Mouse (Mus musculus) adrenal gland, adult 8-10 months (tissue): ENCODE results near the gene Nav2. TPM values are rescaled to one million over a fixed set of nuclear protein-coding genes. Genes with fewer than 3 reads are reported as not detected.

Experiments
- DNase-seq: peaks from one replicate; pipeline ENCODE4 v3.0.0; 2022
- total RNA-seq, 4 experiments: library from RNA; stranded (reverse); gene quantifications; 2 replicates each; pipeline ENCODE4 v1.2.4; 2022

Nav2 gene
- total RNA-seq, 4 experiments from 2014 or later, result 5.1 to 13.7 (median 9.1) TPM

DNA sequence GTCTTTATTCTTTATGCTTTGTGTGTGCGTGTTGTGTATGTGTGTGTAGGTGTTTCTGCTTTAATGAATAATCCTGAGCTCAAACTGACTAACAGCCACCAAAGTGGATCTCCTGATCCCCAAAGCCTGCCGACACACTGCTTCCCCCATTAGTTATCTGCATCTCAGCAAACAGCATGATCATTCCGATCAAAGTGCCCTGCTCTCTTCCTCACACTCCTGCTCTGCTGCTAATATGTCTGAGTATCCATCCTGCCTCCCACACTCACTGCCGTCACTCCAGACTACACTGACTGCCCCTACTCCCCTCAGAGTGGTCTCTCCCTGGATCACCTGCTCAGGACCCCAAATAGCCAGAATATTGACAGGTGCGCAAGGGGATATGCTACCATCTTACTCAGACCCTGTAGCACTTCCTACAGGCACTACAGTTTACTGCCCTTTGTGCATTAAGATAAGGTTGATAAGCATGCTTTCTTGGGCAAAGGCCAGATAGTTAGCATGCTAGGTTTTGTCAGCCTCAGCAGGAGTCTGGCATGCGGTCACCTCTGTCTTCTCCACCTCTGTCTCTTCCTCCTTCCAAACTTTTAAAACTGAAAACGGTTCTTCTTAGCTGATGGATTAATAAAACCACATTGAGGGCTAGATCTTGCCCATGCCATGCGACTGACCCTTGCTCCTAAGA, 382.8 kb downstream of the Nav2 start:
- DNase-seq, result no peak

DNA sequence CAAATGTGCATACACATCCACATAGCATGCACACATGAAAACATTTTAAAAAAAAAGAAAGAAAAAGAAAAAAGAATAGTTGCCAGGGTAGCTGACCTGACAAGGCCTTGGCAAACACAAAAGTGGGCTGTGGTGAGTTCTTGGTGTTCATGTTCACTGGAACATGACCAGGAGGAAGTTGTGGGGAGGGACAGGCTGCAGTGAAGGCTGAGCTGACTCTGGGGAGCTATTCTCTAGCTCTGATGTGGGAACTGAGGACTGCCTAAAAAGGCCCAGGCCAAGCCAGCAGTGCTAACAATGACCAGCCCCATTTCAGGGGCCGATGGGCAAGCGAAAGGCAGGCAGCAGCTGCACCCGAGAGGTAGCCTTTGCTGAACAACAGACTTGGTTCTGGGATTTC, 388.6 kb downstream of the Nav2 start:
- DNase-seq, result no peak

DNA sequence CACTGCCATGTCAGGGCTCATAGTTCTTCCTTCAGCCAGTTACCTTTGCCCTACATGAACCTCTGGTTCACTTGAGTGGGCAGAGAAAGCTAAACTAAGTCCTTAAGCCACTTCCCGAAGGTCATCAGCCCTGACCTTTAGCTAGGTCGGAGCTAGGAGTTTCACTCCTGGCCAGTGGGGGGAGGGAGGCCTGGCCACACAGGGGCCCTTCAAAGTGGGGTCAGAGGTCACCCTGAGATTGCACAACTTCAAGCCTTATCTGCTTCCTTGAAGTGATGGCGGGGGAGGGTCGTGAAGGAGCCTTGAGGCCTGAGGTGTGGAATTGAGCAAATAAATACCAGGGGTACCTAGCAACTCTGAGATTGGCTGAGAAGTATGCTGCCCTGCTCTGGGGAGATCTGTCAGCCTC, 389.9 kb downstream of the Nav2 start:
- DNase-seq, result no peak

- no peak for DNase-seq
These were observed 393.0 kb downstream of the Nav2 start for GRCm38 (mm10) chr7:49301487-49301886.

GRCm38 (mm10) chr7:49303600-49304411, 395.3 kb downstream of the Nav2 start:
- no peak for DNase-seq

- DNase-seq, result no peak
These were observed 399.2 kb downstream of the Nav2 start for GRCm38 (mm10) chr7:49307717-49308116.

DNA sequence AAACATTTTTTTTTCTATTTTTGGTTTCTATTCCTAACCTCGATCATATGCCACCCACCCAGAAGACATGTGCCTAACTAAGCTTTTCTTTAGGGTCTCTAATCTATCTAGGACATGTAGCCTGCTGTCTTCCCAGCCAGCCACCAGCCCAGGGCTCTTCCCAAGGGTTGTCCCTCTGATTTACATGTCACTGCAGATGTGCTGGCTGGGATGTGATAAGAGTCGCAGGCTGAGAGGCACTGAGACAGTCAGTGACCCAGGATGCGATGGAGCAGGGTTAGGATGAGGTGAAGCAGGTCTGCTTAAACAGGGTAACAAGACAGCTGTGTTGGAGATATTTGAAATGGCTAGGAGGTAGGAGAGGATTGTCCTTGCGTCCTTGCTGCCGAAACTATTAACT, 401.2 kb downstream of the Nav2 start:
- DNase-seq, result no peak

GRCm38 (mm10) chr7:49313945-49314344, 405.4 kb downstream of the Nav2 start:
- peak; percentile 17 for DNase-seq

DNA sequence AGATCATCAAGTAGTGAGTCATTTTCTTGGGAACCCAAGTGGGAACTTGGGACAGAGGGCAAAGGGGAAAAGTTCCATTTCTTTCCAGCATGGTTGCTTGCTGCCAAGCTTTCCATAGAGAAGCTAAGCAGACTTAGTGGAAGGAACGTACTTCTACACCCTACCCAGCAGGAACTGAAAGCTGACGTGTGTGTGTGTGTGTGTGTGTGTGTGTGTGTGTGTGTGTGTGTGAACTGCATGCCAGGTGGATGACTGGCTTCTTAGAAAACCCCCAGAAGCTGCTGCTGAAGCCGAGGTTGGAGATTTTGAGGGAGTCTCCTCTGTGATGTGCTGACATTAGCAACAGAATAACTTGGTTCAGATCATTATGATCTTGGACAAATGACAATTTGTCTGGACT, 406.5 kb downstream of the Nav2 start:
- DNase-seq, result no peak

- no peak for DNase-seq
These were observed 408.1 kb downstream of the Nav2 start for GRCm38 (mm10) chr7:49316600-49316999.

DNA sequence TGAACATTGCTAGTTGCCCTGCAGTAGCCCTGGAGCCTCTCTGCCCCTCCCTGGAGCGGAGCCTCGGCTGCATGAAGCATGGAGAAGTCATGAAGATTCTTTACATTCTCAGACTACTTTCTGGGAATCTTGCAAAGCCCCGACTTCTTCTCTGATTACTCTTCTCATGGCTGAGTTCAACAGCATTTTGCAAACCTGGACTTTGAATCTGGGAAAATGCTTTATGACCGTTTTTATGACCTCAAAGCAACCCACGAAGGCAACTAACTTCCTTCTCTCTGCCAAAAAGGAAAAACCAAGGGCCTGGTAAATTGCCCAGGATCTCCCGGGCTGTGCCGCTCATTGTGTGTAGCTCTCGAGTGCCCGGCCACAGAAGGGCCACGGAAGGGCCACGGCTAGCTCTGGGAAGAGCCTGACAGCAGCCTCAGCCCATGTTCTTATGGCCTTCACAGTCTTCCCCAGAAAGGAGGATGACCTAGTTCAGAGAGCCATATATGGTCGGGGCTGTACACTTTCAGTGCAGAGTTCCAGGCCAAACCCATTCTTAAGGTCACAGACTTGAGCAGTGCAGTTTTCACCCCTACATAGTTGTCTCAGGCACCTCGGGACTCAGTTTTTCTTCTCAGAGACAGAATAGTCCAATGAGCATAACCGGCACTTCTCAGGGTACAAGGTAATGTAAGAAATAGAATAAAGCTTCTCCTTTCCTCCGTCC, 409.8 kb downstream of the Nav2 start:
- no peak for DNase-seq

GRCm38 (mm10) chr7:49318898-49319293, 410.4 kb downstream of the Nav2 start:
- DNase-seq, result no peak

- no peak for DNase-seq
These were observed 411.5 kb downstream of the Nav2 start for GRCm38 (mm10) chr7:49319981-49320380.

- no peak for DNase-seq
These were observed 412.6 kb downstream of the Nav2 start for GRCm38 (mm10) chr7:49321124-49321531.

GRCm38 (mm10) chr7:49322179-49322578, 413.7 kb downstream of the Nav2 start:
- no peak for DNase-seq

DNA sequence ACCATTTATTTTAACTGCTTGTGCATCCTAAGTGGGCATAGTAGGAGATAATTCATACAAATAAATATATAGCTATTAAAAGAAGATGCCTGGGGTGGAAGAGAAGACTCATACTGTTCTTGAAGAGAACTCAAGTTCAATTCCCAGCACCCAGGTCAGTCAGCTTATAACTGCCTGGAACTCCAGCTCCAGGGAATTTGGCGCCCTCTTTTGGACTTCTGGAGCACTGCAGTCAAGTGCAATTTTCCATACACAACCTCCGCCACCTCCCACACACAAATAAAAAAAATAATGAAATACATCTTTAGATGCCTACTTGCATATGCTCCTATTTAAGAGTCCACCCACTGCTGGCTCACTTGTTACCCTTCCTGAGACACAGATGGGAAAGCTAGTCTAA, 416.1 kb downstream of the Nav2 start:
- DNase-seq, result no peak

GRCm38 (mm10) chr7:49326136-49326722, 417.7 kb downstream of the Nav2 start:
- no peak for DNase-seq

DNA sequence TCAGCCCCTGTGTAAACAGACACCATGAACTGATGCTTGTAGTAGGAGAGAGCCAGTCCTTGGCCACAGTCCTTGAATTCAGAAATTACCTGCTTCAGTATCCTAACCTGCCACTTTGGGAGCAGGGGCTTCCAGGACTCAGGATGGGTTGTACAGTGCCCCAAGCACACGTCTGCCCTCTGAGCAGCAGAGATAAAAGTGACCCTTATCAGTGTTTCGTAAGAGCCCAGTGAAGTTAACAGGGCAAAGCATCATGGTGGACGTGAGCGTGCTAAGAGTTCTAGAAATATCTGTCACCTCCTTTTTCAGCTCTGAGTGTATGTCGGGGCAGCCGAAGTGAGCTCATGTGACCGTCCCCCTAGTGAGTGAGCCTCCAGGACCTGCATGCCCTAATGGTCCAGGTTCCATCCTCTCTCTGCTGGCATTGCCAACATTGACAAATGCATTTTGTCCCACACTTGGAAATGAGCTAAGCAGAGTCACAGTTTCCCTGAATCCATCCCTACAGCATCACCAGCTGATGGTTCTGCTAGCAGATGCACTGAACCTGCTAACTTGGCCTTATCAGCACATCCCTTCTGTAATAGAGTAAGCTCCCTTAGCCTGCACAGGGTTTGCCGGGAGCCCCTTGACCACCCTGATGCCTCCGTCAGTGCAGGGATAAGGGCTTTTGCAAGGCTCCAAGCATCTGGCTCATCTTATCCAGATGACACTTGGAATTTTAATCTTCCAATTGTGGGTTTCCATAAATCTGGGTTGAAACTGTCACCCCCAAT, 418.6 kb downstream of the Nav2 start:
- no peak for DNase-seq

DNA sequence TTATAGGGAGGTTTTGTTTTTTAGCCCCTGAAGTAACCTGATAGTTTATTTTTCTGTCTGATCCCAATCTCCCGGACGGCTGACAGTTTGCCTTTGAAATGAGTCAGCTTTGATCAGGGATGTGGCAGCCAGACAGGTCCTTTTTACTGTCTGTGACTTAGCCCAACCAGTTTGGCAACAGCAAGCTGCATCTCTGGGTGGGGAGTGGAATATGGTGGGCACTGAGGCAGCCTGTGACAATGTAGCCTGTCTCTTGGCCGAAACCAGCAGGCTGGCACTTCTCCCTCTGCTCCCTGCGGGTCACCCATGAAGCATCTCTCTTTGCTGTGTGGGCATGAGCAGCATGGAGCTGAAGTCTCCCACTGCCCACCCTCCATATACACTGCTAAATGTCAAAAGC, 421.7 kb downstream of the Nav2 start:
- DNase-seq, result no peak

GRCm38 (mm10) chr7:49331939-49332338, 423.4 kb downstream of the Nav2 start:
- DNase-seq, result no peak

DNA sequence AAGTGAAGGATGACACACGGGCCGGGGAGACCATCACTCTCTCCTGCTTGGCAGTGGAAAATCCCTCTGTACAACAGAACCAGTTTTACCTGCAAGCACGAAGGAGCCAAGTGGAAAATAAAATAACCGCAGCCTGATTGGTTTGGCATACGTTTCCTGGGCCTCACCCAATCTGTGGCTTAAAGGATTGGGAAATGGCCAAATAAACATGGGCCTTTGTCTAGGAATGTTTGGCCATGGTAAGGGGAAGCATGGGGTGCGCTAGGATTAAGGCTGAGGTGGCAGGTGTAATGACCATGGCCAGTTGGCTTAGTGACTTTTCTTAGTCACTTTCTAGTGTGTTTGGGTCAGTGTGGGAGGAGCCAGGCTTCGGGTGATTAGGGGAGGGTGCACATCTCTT, 424.1 kb downstream of the Nav2 start:
- no peak for DNase-seq

GRCm38 (mm10) chr7:49334163-49334562, 425.6 kb downstream of the Nav2 start:
- DNase-seq, result no peak
